Mouse (Mus musculus): ENCODE measurements around the gene Pard3. TPM values are rescaled to one million over a fixed set of nuclear protein-coding genes. Genes with fewer than 3 reads are reported as not detected.

Gene Pard3
- polyA plus RNA-seq, 1 experiment = 35.1 TPM

- no peak for TF ChIP-seq POLR2A (IDR thresholded peaks at IDR 0.05; ENCODE audit: borderline replicate concordance, extremely low read depth, insufficient read depth, insufficient read length, poor library complexity, severe bottlenecking)
- no peak for TF ChIP-seq CTCF (IDR thresholded peaks at IDR 0.05; ENCODE audit: borderline replicate concordance, extremely low read depth, insufficient read depth, insufficient read length)
- peak; percentile 62 for DNase-seq (ENCODE audit: low read depth)
These were observed 230.4 kb downstream of the Pard3 start for GRCm38 (mm10) chr8:127294061-127294460.

GRCm38 (mm10) chr8:127295848-127296247 lies 232.2 kb downstream of the Pard3 start:
- TF ChIP-seq CTCF (IDR thresholded peaks at IDR 0.05; ENCODE audit: borderline replicate concordance, extremely low read depth, insufficient read depth, insufficient read length) = no peak
- no peak for TF ChIP-seq POLR2A (IDR thresholded peaks at IDR 0.05; ENCODE audit: borderline replicate concordance, extremely low read depth, insufficient read depth, insufficient read length, poor library complexity, severe bottlenecking)
- peak; percentile 42 for DNase-seq (ENCODE audit: low read depth)

GRCm38 (mm10) chr8:127300493-127300892 lies 236.8 kb downstream of the Pard3 start:
- TF ChIP-seq CTCF (IDR thresholded peaks at IDR 0.05; ENCODE audit: borderline replicate concordance, extremely low read depth, insufficient read depth, insufficient read length) (no peak), POLR2A (IDR thresholded peaks at IDR 0.05; ENCODE audit: borderline replicate concordance, extremely low read depth, insufficient read depth, insufficient read length, poor library complexity, severe bottlenecking) (no peak)
- DNase-seq (ENCODE audit: low read depth) = no peak

- no peak for TF ChIP-seq POLR2A (IDR thresholded peaks at IDR 0.05; ENCODE audit: borderline replicate concordance, extremely low read depth, insufficient read depth, insufficient read length, poor library complexity, severe bottlenecking)
- no peak for TF ChIP-seq CTCF (IDR thresholded peaks at IDR 0.05; ENCODE audit: borderline replicate concordance, extremely low read depth, insufficient read depth, insufficient read length)
- no peak for DNase-seq (ENCODE audit: low read depth)
These were observed 239.3 kb downstream of the Pard3 start for GRCm38 (mm10) chr8:127302847-127303445.

- TF ChIP-seq POLR2A (IDR thresholded peaks at IDR 0.05; ENCODE audit: borderline replicate concordance, extremely low read depth, insufficient read depth, insufficient read length, poor library complexity, severe bottlenecking) = no peak
- no peak for TF ChIP-seq CTCF (IDR thresholded peaks at IDR 0.05; ENCODE audit: borderline replicate concordance, extremely low read depth, insufficient read depth, insufficient read length)
- no peak for DNase-seq (ENCODE audit: low read depth)
These were observed 243.3 kb downstream of the Pard3 start for GRCm38 (mm10) chr8:127307026-127307425.

GRCm38 (mm10) chr8:127309363-127309762 lies 245.7 kb downstream of the Pard3 start:
- no peak for DNase-seq (ENCODE audit: low read depth)
- TF ChIP-seq CTCF (IDR thresholded peaks at IDR 0.05; ENCODE audit: borderline replicate concordance, extremely low read depth, insufficient read depth, insufficient read length) (no peak), POLR2A (IDR thresholded peaks at IDR 0.05; ENCODE audit: borderline replicate concordance, extremely low read depth, insufficient read depth, insufficient read length, poor library complexity, severe bottlenecking) (no peak)

- no peak for DNase-seq (ENCODE audit: low read depth)
- TF ChIP-seq CTCF (IDR thresholded peaks at IDR 0.05; ENCODE audit: borderline replicate concordance, extremely low read depth, insufficient read depth, insufficient read length) (no peak), POLR2A (IDR thresholded peaks at IDR 0.05; ENCODE audit: borderline replicate concordance, extremely low read depth, insufficient read depth, insufficient read length, poor library complexity, severe bottlenecking) (no peak)
These were observed 252.1 kb downstream of the Pard3 start for GRCm38 (mm10) chr8:127315811-127316210.

GRCm38 (mm10) chr8:127317914-127318313 lies 254.2 kb downstream of the Pard3 start:
- no peak for TF ChIP-seq POLR2A (IDR thresholded peaks at IDR 0.05; ENCODE audit: borderline replicate concordance, extremely low read depth, insufficient read depth, insufficient read length, poor library complexity, severe bottlenecking)
- no peak for TF ChIP-seq CTCF (IDR thresholded peaks at IDR 0.05; ENCODE audit: borderline replicate concordance, extremely low read depth, insufficient read depth, insufficient read length)

GRCm38 (mm10) chr8:127318377-127319159 lies 254.9 kb downstream of the Pard3 start:
- DNase-seq (ENCODE audit: low read depth) = no peak
- TF ChIP-seq CTCF (IDR thresholded peaks at IDR 0.05; ENCODE audit: borderline replicate concordance, extremely low read depth, insufficient read depth, insufficient read length) (no peak), POLR2A (IDR thresholded peaks at IDR 0.05; ENCODE audit: borderline replicate concordance, extremely low read depth, insufficient read depth, insufficient read length, poor library complexity, severe bottlenecking) (no peak)

More at GRCm38 (mm10) chr8:127317914-127318313, 254.2 kb downstream of the Pard3 start:
- DNase-seq (ENCODE audit: low read depth) = no peak

- no peak for DNase-seq (ENCODE audit: low read depth)
- TF ChIP-seq CTCF (IDR thresholded peaks at IDR 0.05; ENCODE audit: borderline replicate concordance, extremely low read depth, insufficient read depth, insufficient read length) = no peak
- TF ChIP-seq POLR2A (IDR thresholded peaks at IDR 0.05; ENCODE audit: borderline replicate concordance, extremely low read depth, insufficient read depth, insufficient read length, poor library complexity, severe bottlenecking) = no peak
These were observed 257.2 kb downstream of the Pard3 start for GRCm38 (mm10) chr8:127320930-127321329.

GRCm38 (mm10) chr8:127323583-127324360 lies 260.1 kb downstream of the Pard3 start:
- no peak for TF ChIP-seq CTCF (IDR thresholded peaks at IDR 0.05; ENCODE audit: borderline replicate concordance, extremely low read depth, insufficient read depth, insufficient read length)
- TF ChIP-seq POLR2A (IDR thresholded peaks at IDR 0.05; ENCODE audit: borderline replicate concordance, extremely low read depth, insufficient read depth, insufficient read length, poor library complexity, severe bottlenecking) = no peak
- DNase-seq (ENCODE audit: low read depth) = no peak
